Mouse (Mus musculus): ENCODE data around the gene Tec.

The Tec gene

DNA sequence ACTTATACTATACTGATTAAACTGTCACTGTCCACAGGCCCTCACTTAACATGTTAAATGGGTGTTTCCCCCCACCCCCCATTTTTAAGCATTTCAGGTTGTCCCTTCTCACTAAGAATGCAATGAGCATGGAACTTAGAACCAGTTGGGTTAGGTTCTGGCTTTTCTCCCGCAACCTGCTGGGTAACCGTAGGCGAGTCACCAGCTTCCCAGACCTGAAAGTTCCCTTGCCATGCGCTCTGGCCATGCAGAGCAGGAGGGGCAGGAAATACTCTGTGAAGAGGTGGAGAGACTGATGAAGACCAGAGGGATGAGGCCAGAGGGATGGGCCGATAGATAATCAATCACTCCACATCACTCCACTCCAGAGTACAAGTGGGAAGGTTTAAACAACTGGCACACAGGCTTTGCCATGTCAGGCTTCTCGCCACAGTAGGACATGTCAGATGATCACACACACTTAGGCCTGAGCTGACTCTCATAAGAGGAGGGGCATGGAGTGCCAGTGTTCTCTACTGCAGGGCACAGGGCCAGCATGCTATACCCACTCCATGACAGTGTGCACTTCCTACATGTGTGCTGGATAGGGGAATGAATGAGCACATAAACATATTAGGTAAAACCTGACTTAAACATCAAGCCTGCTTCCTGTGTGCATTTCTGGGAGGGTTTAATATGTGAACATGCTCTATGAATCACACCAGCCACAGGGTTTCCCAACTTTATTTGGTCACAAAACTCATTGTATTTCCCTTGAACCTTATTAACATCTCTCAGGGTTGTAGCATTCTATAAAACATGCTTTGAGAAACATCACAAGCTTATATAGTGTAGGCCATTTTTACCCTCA, 13.9 kb downstream of the Tec start:
- no peak for DNase-seq (ENCODE audit: extremely low read depth, low read depth, low spot score)

- no peak for DNase-seq (ENCODE audit: extremely low read depth, low read depth, low spot score)
Measured at GRCm38 (mm10) chr5:72853365-72853764, 14.9 kb downstream of the Tec start.

DNA sequence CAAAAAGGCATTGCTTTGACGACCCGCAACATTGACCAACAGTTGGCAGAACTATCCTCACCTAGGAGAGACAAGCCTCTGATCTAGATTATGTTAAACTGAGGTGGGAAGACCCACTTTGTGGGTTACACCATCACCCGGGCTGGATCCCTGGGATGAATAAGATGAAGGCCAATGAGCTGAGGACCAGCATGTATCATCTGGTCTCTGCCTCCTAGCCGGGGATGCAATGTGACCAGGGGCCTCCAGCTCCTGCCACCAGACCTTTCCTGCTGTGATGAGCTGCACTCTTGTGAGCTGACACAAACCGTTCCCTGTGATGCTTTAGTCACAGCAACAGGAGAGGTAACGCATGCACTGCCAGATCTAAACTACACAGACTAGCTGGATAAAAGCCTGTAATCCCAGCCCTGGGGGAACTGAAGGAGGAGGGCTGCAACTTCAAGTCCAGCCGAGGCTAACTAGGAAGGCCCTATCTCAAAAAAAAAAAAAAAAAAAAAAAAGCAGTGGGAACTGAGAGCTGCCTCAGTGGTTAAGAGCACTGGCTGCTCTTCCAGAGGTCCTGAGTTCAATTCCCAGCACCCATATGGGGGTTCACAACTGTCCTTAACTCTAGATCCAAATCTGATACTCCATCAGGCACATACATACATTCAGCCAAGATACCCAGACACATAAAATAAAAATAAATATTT, 15.8 kb downstream of the Tec start:
- DNase-seq (ENCODE audit: extremely low read depth, low read depth, low spot score): no peak

DNA sequence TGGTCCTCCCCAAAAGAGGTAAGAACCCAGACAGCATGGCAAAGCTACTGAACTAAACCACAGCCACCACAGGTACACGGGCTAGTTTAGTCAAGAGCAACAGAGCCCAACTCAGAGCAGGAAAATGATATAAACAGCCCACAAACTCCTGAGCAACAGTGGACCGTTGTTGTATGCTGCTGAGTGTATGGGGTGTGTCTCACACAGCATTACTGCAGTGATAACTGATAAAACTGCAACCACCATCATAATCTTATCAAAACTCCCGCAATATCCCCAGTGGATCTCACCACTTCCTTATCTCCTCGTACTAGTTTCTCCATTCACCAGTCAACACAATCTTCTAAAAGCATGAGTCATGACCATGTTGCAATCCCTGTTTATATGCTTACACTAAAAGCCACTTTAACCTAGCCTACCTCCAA, 16.6 kb downstream of the Tec start:
- no peak for DNase-seq (ENCODE audit: extremely low read depth, low read depth, low spot score)

- DNase-seq (ENCODE audit: extremely low read depth, low read depth, low spot score): no peak
Measured at GRCm38 (mm10) chr5:72850926-72851673, 17.2 kb downstream of the Tec start.

GRCm38 (mm10) chr5:72848889-72849435, 19.3 kb downstream of the Tec start:
- no peak for DNase-seq (ENCODE audit: extremely low read depth, low read depth, low spot score)

DNA sequence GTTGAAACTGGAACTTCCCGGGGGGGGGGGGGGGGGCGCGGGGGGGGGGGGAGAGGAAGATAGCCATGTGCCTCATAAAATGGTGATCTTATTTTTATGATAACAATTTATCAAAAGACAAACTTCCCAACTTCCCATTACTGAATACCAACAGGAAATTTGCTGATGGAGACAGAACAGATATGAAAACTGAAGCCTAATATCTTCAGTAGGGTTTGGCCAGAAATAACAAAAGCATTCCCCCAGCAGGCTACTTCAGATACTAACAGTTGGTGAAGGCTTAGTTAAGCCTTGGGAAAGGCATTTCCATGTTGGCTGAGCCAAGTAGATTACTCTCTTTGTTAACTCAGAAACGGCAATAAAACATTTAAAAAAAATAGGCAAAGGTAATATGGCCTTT, 21.6 kb downstream of the Tec start:
- DNase-seq (ENCODE audit: extremely low read depth, low read depth, low spot score): no peak

GRCm38 (mm10) chr5:72845928-72846630, 22.2 kb downstream of the Tec start:
- DNase-seq (ENCODE audit: extremely low read depth, low read depth, low spot score): no peak

- no peak for DNase-seq (ENCODE audit: extremely low read depth, low read depth, low spot score)
Measured at GRCm38 (mm10) chr5:72844776-72845495, 23.3 kb downstream of the Tec start.

DNA sequence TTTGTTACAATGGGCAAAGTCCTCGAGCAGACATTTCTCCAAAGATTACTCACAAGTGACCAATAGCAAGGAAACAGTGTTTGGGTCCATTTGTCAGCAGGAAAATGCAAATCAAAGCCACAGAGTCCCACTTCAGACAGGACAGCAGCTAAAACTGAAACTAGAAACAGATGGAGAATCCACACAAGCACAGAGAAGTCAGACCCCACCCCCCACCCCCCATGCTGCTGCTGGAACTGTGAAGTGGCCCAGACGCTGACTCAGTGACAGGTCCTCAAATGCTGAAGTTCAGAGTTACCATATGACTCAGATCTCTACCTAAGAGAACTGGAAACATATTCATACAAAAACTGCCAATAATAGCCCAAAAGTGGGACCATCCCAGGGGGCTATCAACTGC, 24.0 kb downstream of the Tec start:
- DNase-seq (ENCODE audit: extremely low read depth, low read depth, low spot score): no peak

- DNase-seq (ENCODE audit: extremely low read depth, low read depth, low spot score): no peak
Measured at GRCm38 (mm10) chr5:72839655-72840054, 28.6 kb downstream of the Tec start.

DNA sequence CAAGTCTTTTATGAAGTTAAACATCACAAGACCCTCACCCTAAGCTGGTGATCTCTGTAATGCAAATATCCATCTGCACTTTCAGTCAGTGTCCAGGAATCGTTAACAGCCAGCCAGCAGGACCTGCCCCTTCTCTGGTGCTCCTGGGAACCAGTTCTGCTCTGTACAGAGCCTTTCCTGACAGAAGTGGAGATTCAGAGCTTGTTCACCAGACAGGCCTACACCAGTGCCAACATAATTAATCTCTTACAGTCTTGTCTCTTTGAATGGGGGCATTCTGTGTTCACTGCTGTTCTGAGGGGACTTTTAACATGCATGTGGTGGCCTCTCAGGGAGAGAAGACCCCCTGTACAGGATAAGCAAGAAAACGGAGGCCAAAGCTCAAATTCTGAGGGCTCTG, 29.3 kb downstream of the Tec start:
- no peak for DNase-seq (ENCODE audit: extremely low read depth, low read depth, low spot score)

GRCm38 (mm10) chr5:72835656-72836055, 32.6 kb downstream of the Tec start:
- no peak for DNase-seq (ENCODE audit: extremely low read depth, low read depth, low spot score)

GRCm38 (mm10) chr5:72832904-72833765, 35.1 kb downstream of the Tec start:
- DNase-seq (ENCODE audit: extremely low read depth, low read depth, low spot score): no peak

DNA sequence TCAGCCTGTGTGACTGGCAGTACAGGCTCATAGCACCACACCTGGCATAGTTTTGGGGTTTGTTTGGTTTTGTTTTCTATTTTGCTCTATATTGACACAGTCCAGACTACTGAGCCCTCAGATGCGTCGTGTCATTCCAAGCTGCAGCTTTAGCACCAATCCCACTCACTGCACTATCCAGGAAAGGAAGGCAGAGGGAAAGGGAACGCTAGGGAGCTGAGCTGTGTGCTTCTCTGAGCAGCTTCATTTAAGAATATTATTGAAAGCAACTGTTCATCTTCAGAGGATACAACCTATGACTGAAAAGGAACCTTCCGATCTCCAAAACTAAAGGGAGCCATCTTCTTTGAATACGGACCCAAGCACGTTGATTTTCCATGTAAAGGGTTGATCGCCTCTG, 36.1 kb downstream of the Tec start:
- no peak for DNase-seq (ENCODE audit: extremely low read depth, low read depth, low spot score)

DNA sequence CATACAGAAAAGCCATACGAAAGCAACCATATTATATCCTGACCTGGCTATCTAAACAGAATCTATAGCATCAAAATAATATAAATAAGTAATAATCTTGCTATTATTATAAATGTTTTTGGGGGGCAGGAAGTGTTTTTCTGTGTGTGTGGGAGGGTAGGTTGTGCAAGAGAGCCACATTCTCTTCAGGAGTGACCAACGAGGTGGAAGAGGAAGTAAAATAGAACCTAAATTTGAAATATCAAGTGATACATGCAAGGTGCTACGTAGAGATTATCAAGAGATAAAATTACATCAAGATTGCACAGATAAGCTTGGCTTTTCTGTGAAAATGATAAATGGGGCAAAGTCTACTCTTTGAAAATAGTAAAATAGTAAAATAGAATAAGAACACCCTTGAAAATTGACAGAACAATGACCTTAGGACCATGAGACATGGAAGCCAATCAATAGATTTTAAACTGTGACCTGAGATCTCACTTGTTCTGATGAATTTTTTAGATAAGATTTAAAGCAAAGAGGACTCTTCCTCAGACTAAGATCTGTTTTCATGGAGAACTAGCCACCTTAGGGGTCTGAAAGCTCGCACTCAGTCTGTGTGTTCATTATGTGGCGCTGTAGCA, 37.2 kb downstream of the Tec start:
- no peak for DNase-seq (ENCODE audit: extremely low read depth, low read depth, low spot score)

DNA sequence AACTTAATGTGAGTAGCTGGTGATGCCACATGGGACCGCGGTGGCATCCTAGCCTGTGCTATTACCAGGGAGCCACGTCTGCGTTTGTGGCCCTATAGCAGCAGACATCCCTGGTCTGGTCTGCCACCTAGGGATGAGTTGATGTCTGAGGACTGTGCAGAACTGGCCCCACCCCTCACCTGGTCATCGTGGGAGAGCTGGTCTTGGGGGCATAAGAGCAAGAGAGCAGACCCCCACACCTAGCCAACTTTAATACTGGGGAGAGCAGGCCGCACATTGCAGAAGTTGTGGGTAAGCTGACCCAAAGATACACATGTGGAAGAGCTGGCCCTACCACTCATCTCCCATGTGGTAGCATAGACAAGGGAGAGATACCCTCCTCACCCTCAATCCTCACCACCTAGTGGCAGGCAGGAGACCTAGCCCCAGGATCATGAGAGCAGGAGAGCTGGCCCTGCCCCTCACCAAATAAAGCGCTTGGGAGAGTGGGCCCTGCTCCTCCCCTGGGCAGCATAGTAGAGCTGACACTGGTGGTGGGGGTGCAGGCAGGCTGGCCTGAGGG, 38.7 kb downstream of the Tec start:
- DNase-seq (ENCODE audit: extremely low read depth, low read depth, low spot score): no peak

- DNase-seq (ENCODE audit: extremely low read depth, low read depth, low spot score): no peak
Measured at GRCm38 (mm10) chr5:72828401-72828800, 39.9 kb downstream of the Tec start.

Measured in fat pad, adult 2 months (tissue).